Mouse (Mus musculus): Measurements from ENCODE around the gene Grik2.

- no peak for TF ChIP-seq CTCF (IDR thresholded peaks at IDR 0.05; ENCODE audit: borderline replicate concordance, control insufficient read depth, extremely low read depth, insufficient read depth, low read length, poor library complexity)
- no peak for TF ChIP-seq POLR2A (IDR thresholded peaks at IDR 0.05; ENCODE audit: control insufficient read depth, extremely low read depth, insufficient read depth, low read length, poor library complexity)
Measured at GRCm38 (mm10) chr10:49131311-49131710, 657.3 kb downstream of the Grik2 start.

Measured in thymus, adult 2 months (tissue).